Mouse (Mus musculus): ENCODE measurements around the gene Traf3.

DNA sequence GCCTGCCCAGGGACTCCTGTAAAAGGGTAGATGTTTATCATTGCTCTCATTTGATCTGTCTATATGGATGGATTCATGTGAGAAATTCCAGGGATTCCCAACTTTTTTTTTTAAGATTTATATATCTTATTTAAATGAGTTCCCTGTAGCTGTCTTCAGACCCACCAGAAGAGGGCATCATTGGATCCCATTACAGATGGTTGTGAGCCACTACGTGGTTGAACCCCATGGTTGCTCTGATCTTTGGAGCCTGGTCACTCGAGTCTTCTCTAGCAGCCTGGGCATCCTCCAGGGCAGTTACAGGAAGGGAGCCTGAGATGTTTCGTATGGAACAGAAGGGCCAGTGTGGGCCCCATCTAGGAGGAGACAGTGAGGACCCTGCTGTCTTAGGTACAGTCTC is 82.9 kb downstream of the Traf3 start:
- TF ChIP-seq CTCF (IDR thresholded peaks at IDR 0.05; ENCODE audit: low read depth) (peak; percentile 47), EP300 (optimal IDR thresholded peaks at IDR 0.05) (no peak)

Measured in stomach, postnatal 0 days (tissue).